ENCODE assay signal across 19 mouse cellular contexts in genomic region chr2:78845717-78846116, GRCm38 (mm10).
"Had no signal": no experiment of that assay in that cellular context is flagged by ENCODE, and none has a peak within 500 bp of the region (broad histone marks: within the 10 kb centered on the region; RNA-seq: fewer than 3 reads in every experiment).

No protein-coding gene starts in this region.

- ATAC-seq: midbrain, embryonic 13.5 days; midbrain, embryonic 16.5 days had no signal

- H3K9ac ChIP-seq: liver, embryonic 14.5 days; lung, embryonic 14.5 days; midbrain, embryonic 13.5 days; neural tube, embryonic 13.5 days; neural tube, embryonic 15.5 days had no signal

- DNase-seq: lung, adult 18-20 months; lung, embryonic 14.5 days; lung, postnatal 10 days; lung, postnatal 4 days; retina, postnatal 1 day; right cerebral cortex, adult 18-20 months; right cerebral cortex, postnatal 25 days; right cerebral cortex, postnatal 4 days; spleen, adult 18-20 months; thymus, adult 18-20 months; thymus, postnatal 14 days; thymus, postnatal 36 days had no signal

- H3K27ac ChIP-seq: liver, embryonic 14.5 days; midbrain, embryonic 10.5 days; midbrain, embryonic 13.5 days; neural tube, embryonic 13.5 days; neural tube, embryonic 15.5 days had no signal

- H3K4me3 ChIP-seq: midbrain, embryonic 10.5 days; midbrain, embryonic 13.5 days; myocyte; neural tube, embryonic 13.5 days; neural tube, embryonic 15.5 days had no signal

- H3K4me2 ChIP-seq: lung, embryonic 14.5 days; midbrain, embryonic 13.5 days; neural tube, embryonic 13.5 days; neural tube, embryonic 15.5 days had no signal

- H3K27me3 ChIP-seq: midbrain, embryonic 13.5 days; neural tube, embryonic 13.5 days; neural tube, embryonic 15.5 days had no signal

- H3K4me1 ChIP-seq: midbrain, embryonic 10.5 days; midbrain, embryonic 13.5 days; neural tube, embryonic 13.5 days; neural tube, embryonic 15.5 days had no signal

- H3K36me3 ChIP-seq: midbrain, embryonic 10.5 days; midbrain, embryonic 13.5 days; neural tube, embryonic 13.5 days; neural tube, embryonic 15.5 days had no signal

- H3K9me3 ChIP-seq: midbrain, embryonic 10.5 days; midbrain, embryonic 13.5 days; neural tube, embryonic 13.5 days; neural tube, embryonic 15.5 days had no signal
